Mouse (Mus musculus) megakaryocyte, embryonic 14.5 days (primary cell): Measurements from ENCODE around the gene Clec2d.

ENCODE experiments used
- FLI1 ChIP-seq: IDR thresholded peaks from 2 replicates; pipeline ENCODE4 v1.6.1; 2012; ENCODE audit warnings: low read length, inconsistent platforms, mixed read lengths
- GATA1 ChIP-seq: IDR thresholded peaks from 3 replicates; pipeline ENCODE4 v1.6.1; 2012; ENCODE audit warnings: mixed read lengths, low read length, inconsistent platforms, borderline replicate concordance

GRCm38 (mm10) chr6:129186457-129187199 lies 6.2 kb downstream of the Clec2d start:
- no peak for TF ChIP-seq FLI1
- no peak for TF ChIP-seq GATA1
